Mouse (Mus musculus) embryonic fibroblast, embryonic 13.5 days (primary cell): ENCODE data around the gene Rdh12.

Experiments
- CTCF ChIP-seq: IDR thresholded peaks from 2 replicates; pipeline ENCODE4 v1.5.1; 2011; ENCODE audit warnings: mild to moderate bottlenecking, control low read depth, low read length, moderate library complexity, borderline replicate concordance; ENCODE audit not compliant: insufficient read depth
- POLR2A ChIP-seq: IDR thresholded peaks from 2 replicates; pipeline ENCODE4 v1.6.1; 2011; ENCODE audit warnings: low read depth, mild to moderate bottlenecking, control low read depth, low read length, moderate library complexity

DNA sequence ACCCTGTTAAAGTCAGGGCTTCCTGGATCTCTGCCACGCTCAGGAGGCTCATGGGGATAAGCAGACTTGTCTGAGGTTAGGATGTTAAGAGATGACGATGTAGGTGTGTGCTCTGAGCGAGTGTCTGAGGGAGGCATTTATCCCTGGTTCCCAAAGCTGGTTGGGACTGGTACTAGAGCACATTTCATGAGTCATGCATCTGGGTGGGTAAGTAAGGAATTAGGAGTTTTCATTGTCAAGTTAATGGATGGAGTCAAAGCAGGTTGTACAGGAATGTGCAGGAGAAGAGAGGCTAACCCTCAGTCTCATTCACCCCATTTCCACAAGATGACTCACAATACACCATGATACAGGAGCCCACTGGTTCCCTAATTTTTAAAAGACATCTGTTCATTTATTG, 39.4 kb downstream of the Rdh12 start:
- no peak for TF ChIP-seq CTCF
- no peak for TF ChIP-seq POLR2A
